Mouse (Mus musculus) forebrain, embryonic 15.5 days (tissue): ENCODE data around the gene Sphk2. TPM values are rescaled to one million over a fixed set of nuclear protein-coding genes. Genes with fewer than 3 reads are reported as not detected.

Experiments
- ATAC-seq: fragments of 200-750 bp; cut with Nextera tagmentation; replicated peaks from 2 replicates; pipeline ENCODE4 v1.8.0; 2017; ENCODE audit warnings: mild to moderate bottlenecking, moderate TSS enrichment, moderate library complexity
- H3K27ac ChIP-seq: fragments of 300-500 bp; sonication (generic); replicated peaks from 2 replicates; pipeline ENCODE4 v1.5.1; 2015; ENCODE audit warnings: mild to moderate bottlenecking, inconsistent platforms
- H3K27me3 ChIP-seq: fragments of 300-500 bp; sonication (generic); 2 replicates; pipeline ENCODE4 v1.6.1; 2015; ENCODE audit warnings: inconsistent platforms
- H3K36me3 ChIP-seq: fragments of 300-500 bp; sonication (generic); 2 replicates; pipeline ENCODE4 v1.6.1; 2015; ENCODE audit warnings: mild to moderate bottlenecking, inconsistent platforms
- H3K4me1 ChIP-seq: fragments of 300-500 bp; sonication (generic); 2 replicates; pipeline ENCODE4 v1.6.1; 2015; ENCODE audit warnings: inconsistent platforms
- H3K4me2 ChIP-seq: fragments of 300-500 bp; sonication (generic); replicated peaks from 2 replicates; pipeline ENCODE4 v1.6.1; 2015; ENCODE audit warnings: mild to moderate bottlenecking, inconsistent platforms
- H3K4me3 ChIP-seq: fragments of 300-500 bp; sonication (generic); 2 replicates; pipeline ENCODE4 v1.5.1; 2015; ENCODE audit warnings: mild to moderate bottlenecking, inconsistent platforms
- H3K9ac ChIP-seq: fragments of 300-500 bp; sonication (generic); replicated peaks from 2 replicates; pipeline ENCODE4 v1.6.1; 2015; ENCODE audit warnings: mild to moderate bottlenecking, inconsistent platforms
- H3K9me3 ChIP-seq: fragments of 300-500 bp; sonication (generic); 2 replicates; pipeline ENCODE4 v1.6.1; 2016; ENCODE audit warnings: inconsistent platforms
- WGBS: fragments of 180-500 bp; shearing (Covaris S2); methylation state at CpG from one replicate; pipeline ENCODE4 v1.1.7; 2015; ENCODE audit warnings: mixed read lengths; 5-methylcytosine and 5-hydroxymethylcytosine counted together
- polyA plus RNA-seq: library from polyadenylated mRNA; unstranded; fragments of >200 nt; fragmentation: Nextera tagmentation; extraction: Ambion mirVana; gene quantifications from 2 replicates; pipeline ENCODE4 v1.2.1, GENCODE M21; 2015

Gene Sphk2
- polyA plus RNA-seq, 1 experiment from 2014 or later, result 29.0 TPM

GRCm38 (mm10) chr7:45660746-45661478, 56.9 kb downstream of the Sphk2 start:
- 81% methylated on average over 11 of the region's 11 CpGs for WGBS
- H3K27ac ChIP-seq, result no peak overlapping the region
- H3K4me1 ChIP-seq, result no peaks in the 10 kb centered on the region
- ATAC-seq, result no peak
- no peaks in the 10 kb centered on the region for H3K36me3 ChIP-seq
- H3K27me3 ChIP-seq, result no peaks in the 10 kb centered on the region
- H3K4me2 ChIP-seq, result no peak overlapping the region
- no peak overlapping the region for H3K4me3 ChIP-seq
- H3K9me3 ChIP-seq, result no peaks in the 10 kb centered on the region
- H3K9ac ChIP-seq, result no peak overlapping the region

Other genes with a start within 250 kb of the Sphk2 start
- gene Tulp2, start 236.1 kb downstream of the Sphk2 start, polyA plus RNA-seq, result 0.14 and 0.18 TPM in 2 replicates
- not detected in 2 replicates for gene Gm45808, start 231.2 kb downstream of the Sphk2 start, polyA plus RNA-seq
- 2.3 and 2.6 TPM in 2 replicates for gene Dhdh, start 229.2 kb downstream of the Sphk2 start, polyA plus RNA-seq
- gene Nucb1, start 207.6 kb downstream of the Sphk2 start, polyA plus RNA-seq, result 95.0 and 95.7 TPM in 2 replicates
- 15.4 and 15.6 TPM in 2 replicates for gene Ppp1r15a, start 191.7 kb downstream of the Sphk2 start, polyA plus RNA-seq
- gene Plekha4, start 191.7 kb downstream of the Sphk2 start, polyA plus RNA-seq, result 0.72 and 0.92 TPM in 2 replicates
- not detected in 2 replicates for gene Hsd17b14, start 163.1 kb downstream of the Sphk2 start, polyA plus RNA-seq
- 21.6 and 23.3 TPM in 2 replicates for gene Bcat2, start 147.8 kb downstream of the Sphk2 start, polyA plus RNA-seq
- gene Fgf21, start 102.5 kb downstream of the Sphk2 start, polyA plus RNA-seq, result not detected in 2 replicates
- gene Fut1, start 100.7 kb downstream of the Sphk2 start, polyA plus RNA-seq, result not detected in 2 replicates
- gene Izumo1, start 96.2 kb downstream of the Sphk2 start, polyA plus RNA-seq, result 0.17 TPM in 1 of 2 replicates, not detected in the other
- 15.5 and 16.6 TPM in 2 replicates for gene Rasip1, start 90.5 kb downstream of the Sphk2 start, polyA plus RNA-seq
- gene Mamstr, start 78.0 kb downstream of the Sphk2 start, polyA plus RNA-seq, result 2.5 and 2.7 TPM in 2 replicates
- gene Fut2, start 51.6 kb downstream of the Sphk2 start, polyA plus RNA-seq, result 0.31 TPM in 1 of 2 replicates, not detected in the other
- 0.29 and 0.45 TPM in 2 replicates for gene Ntn5, start 34.0 kb downstream of the Sphk2 start, polyA plus RNA-seq
- 0.14 TPM in 1 of 2 replicates, not detected in the other for gene Sec1, start 23.6 kb downstream of the Sphk2 start, polyA plus RNA-seq
- gene Car11, start 18.2 kb downstream of the Sphk2 start, polyA plus RNA-seq, result 39.0 and 39.8 TPM in 2 replicates
- 3.6 and 4.1 TPM in 2 replicates for gene Dbp, start 12.9 kb downstream of the Sphk2 start, polyA plus RNA-seq
- 633 and 683 TPM in 2 replicates for gene Rpl18, start 2.5 kb downstream of the Sphk2 start, polyA plus RNA-seq
- 0.37 and 1.0 TPM in 2 replicates for gene Fam83e, start 3.2 kb upstream of the Sphk2 start, polyA plus RNA-seq
- not detected in 2 replicates for gene Spaca4, start 7.8 kb upstream of the Sphk2 start, polyA plus RNA-seq
- gene Lmtk3, start 65.7 kb upstream of the Sphk2 start, polyA plus RNA-seq, result 21.7 and 22.9 TPM in 2 replicates
- gene Sult2b1, start 66.7 kb upstream of the Sphk2 start, polyA plus RNA-seq, result 6.0 and 7.6 TPM in 2 replicates
- gene Cyth2, start 96.6 kb upstream of the Sphk2 start, polyA plus RNA-seq, result 376 and 383 TPM in 2 replicates
- gene Kcnj14, start 106.8 kb upstream of the Sphk2 start, polyA plus RNA-seq, result 0.55 and 0.98 TPM in 2 replicates
- gene Grwd1, start 112.9 kb upstream of the Sphk2 start, polyA plus RNA-seq, result 46.8 and 46.9 TPM in 2 replicates
- gene Kdelr1, start 154.8 kb upstream of the Sphk2 start, polyA plus RNA-seq, result 33.3 and 38.3 TPM in 2 replicates
- 0.84 and 0.92 TPM in 2 replicates for gene Grin2d, start 160.4 kb upstream of the Sphk2 start, polyA plus RNA-seq
- 0.33 TPM in 1 of 2 replicates, not detected in the other for gene Syngr4, start 178.7 kb upstream of the Sphk2 start, polyA plus RNA-seq
- gene Tmem143, start 178.9 kb upstream of the Sphk2 start, polyA plus RNA-seq, result 4.8 and 5.7 TPM in 2 replicates
- gene Emp3, start 203.4 kb upstream of the Sphk2 start, polyA plus RNA-seq, result 17.2 and 18.5 TPM in 2 replicates
- 2.5 and 4.9 TPM in 2 replicates for gene Ccdc114, start 206.1 kb upstream of the Sphk2 start, polyA plus RNA-seq